Mouse (Mus musculus): Measurements from ENCODE around the gene Plxnc1.

Plxnc1 gene

GRCm38 (mm10) chr10:94826436-94826835 lies 118.2 kb downstream of the Plxnc1 start:
- DNase-seq (ENCODE audit: extremely low read depth, insufficient read length, low spot score): no peak

- no peak for DNase-seq (ENCODE audit: extremely low read depth, insufficient read length, low spot score)
These were observed 118.7 kb downstream of the Plxnc1 start for GRCm38 (mm10) chr10:94825951-94826350.

GRCm38 (mm10) chr10:94823971-94824760 lies 120.5 kb downstream of the Plxnc1 start:
- no peak for DNase-seq (ENCODE audit: extremely low read depth, insufficient read length, low spot score)

- no peak for DNase-seq (ENCODE audit: extremely low read depth, insufficient read length, low spot score)
These were observed 125.6 kb downstream of the Plxnc1 start for GRCm38 (mm10) chr10:94818781-94819665.

- DNase-seq (ENCODE audit: extremely low read depth, insufficient read length, low spot score): no peak
These were observed 126.5 kb downstream of the Plxnc1 start for GRCm38 (mm10) chr10:94818127-94818526.

- DNase-seq (ENCODE audit: extremely low read depth, insufficient read length, low spot score): no peak
These were observed 132.5 kb downstream of the Plxnc1 start for GRCm38 (mm10) chr10:94811907-94812851.

- no peak for DNase-seq (ENCODE audit: extremely low read depth, insufficient read length, low spot score)
These were observed 134.6 kb downstream of the Plxnc1 start for GRCm38 (mm10) chr10:94809946-94810472.

- DNase-seq (ENCODE audit: extremely low read depth, insufficient read length, low spot score): no peak
These were observed 136.4 kb downstream of the Plxnc1 start for GRCm38 (mm10) chr10:94808275-94808674.

- no peak for DNase-seq (ENCODE audit: extremely low read depth, insufficient read length, low spot score)
These were observed 137.3 kb downstream of the Plxnc1 start for GRCm38 (mm10) chr10:94807323-94807722.

GRCm38 (mm10) chr10:94804909-94805220 lies 139.8 kb downstream of the Plxnc1 start:
- DNase-seq (ENCODE audit: extremely low read depth, insufficient read length, low spot score): no peak

GRCm38 (mm10) chr10:94804029-94804908 lies 140.4 kb downstream of the Plxnc1 start:
- no peak for DNase-seq (ENCODE audit: extremely low read depth, insufficient read length, low spot score)

GRCm38 (mm10) chr10:94800677-94801354 lies 143.8 kb downstream of the Plxnc1 start:
- DNase-seq (ENCODE audit: extremely low read depth, insufficient read length, low spot score): no peak

- DNase-seq (ENCODE audit: extremely low read depth, insufficient read length, low spot score): no peak
These were observed 145.0 kb downstream of the Plxnc1 start for GRCm38 (mm10) chr10:94799485-94800239.

- no peak for DNase-seq (ENCODE audit: extremely low read depth, insufficient read length, low spot score)
These were observed 146.5 kb downstream of the Plxnc1 start for GRCm38 (mm10) chr10:94798128-94798527.

- no peak for DNase-seq (ENCODE audit: extremely low read depth, insufficient read length, low spot score)
These were observed 149.9 kb downstream of the Plxnc1 start for GRCm38 (mm10) chr10:94794666-94795244.

GRCm38 (mm10) chr10:94793914-94794313 lies 150.7 kb downstream of the Plxnc1 start:
- DNase-seq (ENCODE audit: extremely low read depth, insufficient read length, low spot score): no peak

- no peak for DNase-seq (ENCODE audit: extremely low read depth, insufficient read length, low spot score)
These were observed 155.4 kb downstream of the Plxnc1 start for GRCm38 (mm10) chr10:94789205-94789604.

Data from 3134 (cell line).